Mouse (Mus musculus) C2C12 (cell line): ENCODE data around the gene Foxp1. TPM values are rescaled to one million over a fixed set of nuclear protein-coding genes. Genes with fewer than 3 reads are reported as not detected.

ENCODE experiments used
- H3K27me3 ChIP-seq: one replicate; pipeline ENCODE4 v1.6.1; 2011; ENCODE audit not compliant: control insufficient read depth, insufficient read depth, insufficient read length
- H3K36me3 ChIP-seq: one replicate; pipeline ENCODE4 v1.6.1; 2011; ENCODE audit not compliant: control insufficient read depth, insufficient read depth
- H3K4me3 ChIP-seq: one replicate; pipeline ENCODE4 v1.5.1; 2011; ENCODE audit warnings: mild to moderate bottlenecking, control low read depth; ENCODE audit not compliant: poor library complexity, insufficient read depth, severe bottlenecking
- H3K79me2 ChIP-seq: one replicate; pipeline ENCODE4 v1.6.1; 2011; ENCODE audit not compliant: control insufficient read depth, insufficient read depth
- H3K79me3 ChIP-seq: one replicate; pipeline ENCODE4 v1.6.1; 2011; ENCODE audit warnings: low read depth, control low read depth
- H3ac ChIP-seq: one replicate; pipeline ENCODE3; 2011; ENCODE audit warnings: low read depth; ENCODE audit not compliant: control insufficient read depth, insufficient read length
- CEBPB ChIP-seq: IDR thresholded peaks from one replicate; pipeline ENCODE4 v1.6.1; 2011; ENCODE audit warnings: low read depth, mild to moderate bottlenecking, control low read depth, moderate library complexity
- CTCF ChIP-seq: IDR thresholded peaks from one replicate; pipeline ENCODE4 v1.5.1; 2011; ENCODE audit not compliant: control insufficient read depth, insufficient read depth, insufficient read length
- FOSL1 ChIP-seq: IDR thresholded peaks from one replicate; pipeline ENCODE4 v1.8.0; 2011; ENCODE audit warnings: mild to moderate bottlenecking, low read length; ENCODE audit not compliant: poor library complexity, insufficient read depth, severe bottlenecking
- MAX ChIP-seq: IDR thresholded peaks from one replicate; pipeline ENCODE4 v1.6.1; 2011; ENCODE audit warnings: mild to moderate bottlenecking, control low read depth
- MYOD1 ChIP-seq: IDR thresholded peaks from one replicate; pipeline ENCODE4 v1.6.1; 2011; ENCODE audit warnings: low read depth; ENCODE audit not compliant: control insufficient read depth, insufficient read length
- MYOG ChIP-seq: IDR thresholded peaks from one replicate; pipeline ENCODE4 v1.6.1; 2011; ENCODE audit not compliant: control insufficient read depth, insufficient read length; ENCODE audit errors: extremely low read depth
- USF1 ChIP-seq: IDR thresholded peaks from one replicate; pipeline ENCODE4 v1.6.1; 2011; ENCODE audit warnings: low read depth, mild to moderate bottlenecking, control low read depth, moderate library complexity
- polyA plus RNA-seq: library from polyadenylated mRNA; unstranded; fragments of >200 nt; fragmentation: generic; extraction: Trizol; gene quantifications from one replicate; pipeline ENCODE4 v1.2.1, GENCODE M21; 2012; ENCODE audit warnings: missing spikeins

The Foxp1 gene
- polyA plus RNA-seq, 1 experiment, result 25.9 TPM

- Histone ChIP-seq H3K27me3 (no peaks in the 10 kb centered on the region), H3K79me2 (no peaks in the 10 kb centered on the region), H3K79me3 (no peaks in the 10 kb centered on the region), H3K4me3 (no peak overlapping the region), H3ac (no peak overlapping the region), H3K36me3 (no peaks in the 10 kb centered on the region)
- TF ChIP-seq CEBPB (no peak), CTCF (no peak), MAX (no peak), FOSL1 (no peak), USF1 (no peak), MYOG (no peak), MYOD1 (no peak)
These were observed 346.3 kb downstream of the Foxp1 start for GRCm38 (mm10) chr6:99176216-99176615.

GRCm38 (mm10) chr6:99175377-99175776 is 347.1 kb downstream of the Foxp1 start:
- Histone ChIP-seq H3K79me3 (no peaks in the 10 kb centered on the region), H3K4me3 (no peak overlapping the region), H3K27me3 (no peaks in the 10 kb centered on the region), H3K79me2 (no peaks in the 10 kb centered on the region), H3K36me3 (no peaks in the 10 kb centered on the region), H3ac (no peak overlapping the region)
- TF ChIP-seq MYOG, result no peak
- TF ChIP-seq CTCF, result no peak
- no peak for TF ChIP-seq FOSL1
- TF ChIP-seq MAX, result no peak
- TF ChIP-seq CEBPB, result no peak
- no peak for TF ChIP-seq MYOD1
- TF ChIP-seq USF1, result no peak

GRCm38 (mm10) chr6:99173902-99174210 is 348.7 kb downstream of the Foxp1 start:
- Histone ChIP-seq H3K27me3 (no peaks in the 10 kb centered on the region), H3K79me3 (no peaks in the 10 kb centered on the region), H3K4me3 (no peak overlapping the region), H3ac (no peak overlapping the region), H3K79me2 (no peaks in the 10 kb centered on the region), H3K36me3 (no peaks in the 10 kb centered on the region)
- TF ChIP-seq USF1 (no peak), MYOD1 (no peak), CTCF (no peak), CEBPB (no peak), MAX (no peak), MYOG (no peak), FOSL1 (no peak)

DNA sequence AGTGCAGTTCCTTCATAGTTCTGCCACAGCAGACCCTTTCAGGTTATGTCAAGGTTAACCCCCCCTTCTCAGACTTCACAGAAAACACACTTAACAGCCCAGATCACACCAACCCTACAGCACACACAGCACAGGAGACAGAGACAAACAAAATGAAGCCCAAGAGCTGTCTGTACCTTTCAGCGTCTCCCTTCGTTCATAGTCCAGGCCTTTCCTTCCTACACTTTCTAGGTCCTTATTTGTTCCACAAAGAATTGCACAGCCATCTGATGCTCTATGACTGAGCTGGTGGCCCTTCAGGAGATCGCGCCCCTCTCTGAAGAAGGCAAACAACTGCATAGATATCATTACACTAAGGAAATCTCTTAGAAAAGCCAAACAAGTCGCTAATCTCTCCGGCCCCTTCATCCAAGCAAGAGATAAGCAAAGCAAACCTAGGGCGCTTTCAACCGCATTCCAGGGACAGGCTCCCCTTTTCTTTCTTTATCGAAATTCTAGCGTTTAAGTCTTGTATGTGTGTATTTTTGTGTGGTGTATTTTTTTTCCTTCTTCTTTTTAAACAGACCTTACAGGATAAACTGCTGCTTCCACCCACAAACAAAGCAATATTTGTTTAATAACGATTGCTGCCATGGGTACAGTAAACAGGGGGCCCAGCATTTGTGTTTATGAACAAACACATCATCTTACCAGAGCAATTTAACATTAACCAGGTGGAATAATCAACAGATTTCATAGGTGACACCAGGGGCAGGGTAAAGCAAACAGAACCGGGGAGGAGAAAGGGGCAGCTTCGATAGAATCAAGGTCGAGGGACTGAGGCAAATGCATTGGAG is 349.2 kb downstream of the Foxp1 start:
- H3ac ChIP-seq, result no peak overlapping the region
- no peaks in the 10 kb centered on the region for H3K27me3 ChIP-seq
- no peaks in the 10 kb centered on the region for H3K79me2 ChIP-seq
- TF ChIP-seq CTCF (no peak), MYOD1 (no peak), MAX (no peak), MYOG (no peak), CEBPB (no peak), USF1 (no peak), FOSL1 (no peak)
- H3K36me3 ChIP-seq, result no peaks in the 10 kb centered on the region
- no peaks in the 10 kb centered on the region for H3K79me3 ChIP-seq
- no peak overlapping the region for H3K4me3 ChIP-seq

DNA sequence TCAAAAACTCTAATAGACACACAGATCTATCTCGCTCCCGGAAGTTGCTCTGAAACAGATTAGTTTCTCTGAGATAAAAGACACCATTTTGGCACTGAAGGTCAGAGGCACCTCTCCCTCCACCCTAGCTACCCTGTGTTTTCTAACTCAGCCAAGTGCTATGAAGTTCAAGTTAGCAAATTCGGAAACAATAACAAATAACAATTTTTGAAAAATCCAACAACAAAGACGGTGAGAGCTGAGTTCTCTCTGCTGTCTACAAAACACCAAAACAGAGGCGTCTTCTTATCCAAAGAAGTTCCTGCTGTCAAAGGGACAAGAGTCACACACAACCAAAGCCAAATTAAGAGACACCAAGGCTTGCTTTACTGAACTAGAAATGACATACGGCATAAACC is 349.9 kb downstream of the Foxp1 start:
- no peaks in the 10 kb centered on the region for H3K79me3 ChIP-seq
- H3K27me3 ChIP-seq, result no peaks in the 10 kb centered on the region
- TF ChIP-seq MYOD1 (no peak), CEBPB (no peak), MYOG (no peak), CTCF (no peak), USF1 (no peak), MAX (no peak)
- no peaks in the 10 kb centered on the region for H3K36me3 ChIP-seq
- no peak overlapping the region for H3ac ChIP-seq
- no peak overlapping the region for H3K4me3 ChIP-seq
- no peaks in the 10 kb centered on the region for H3K79me2 ChIP-seq
